Mouse (Mus musculus): ENCODE results near the gene Abat. TPM values are rescaled to one million over a fixed set of nuclear protein-coding genes. Genes with fewer than 3 reads are reported as not detected.
A peak's percentile ranks its signal among the peaks of the same experiment; 100 is the strongest.

Abat gene
- polyA plus RNA-seq, 1 experiment from 2014 or later, result 51.2 TPM

DNA sequence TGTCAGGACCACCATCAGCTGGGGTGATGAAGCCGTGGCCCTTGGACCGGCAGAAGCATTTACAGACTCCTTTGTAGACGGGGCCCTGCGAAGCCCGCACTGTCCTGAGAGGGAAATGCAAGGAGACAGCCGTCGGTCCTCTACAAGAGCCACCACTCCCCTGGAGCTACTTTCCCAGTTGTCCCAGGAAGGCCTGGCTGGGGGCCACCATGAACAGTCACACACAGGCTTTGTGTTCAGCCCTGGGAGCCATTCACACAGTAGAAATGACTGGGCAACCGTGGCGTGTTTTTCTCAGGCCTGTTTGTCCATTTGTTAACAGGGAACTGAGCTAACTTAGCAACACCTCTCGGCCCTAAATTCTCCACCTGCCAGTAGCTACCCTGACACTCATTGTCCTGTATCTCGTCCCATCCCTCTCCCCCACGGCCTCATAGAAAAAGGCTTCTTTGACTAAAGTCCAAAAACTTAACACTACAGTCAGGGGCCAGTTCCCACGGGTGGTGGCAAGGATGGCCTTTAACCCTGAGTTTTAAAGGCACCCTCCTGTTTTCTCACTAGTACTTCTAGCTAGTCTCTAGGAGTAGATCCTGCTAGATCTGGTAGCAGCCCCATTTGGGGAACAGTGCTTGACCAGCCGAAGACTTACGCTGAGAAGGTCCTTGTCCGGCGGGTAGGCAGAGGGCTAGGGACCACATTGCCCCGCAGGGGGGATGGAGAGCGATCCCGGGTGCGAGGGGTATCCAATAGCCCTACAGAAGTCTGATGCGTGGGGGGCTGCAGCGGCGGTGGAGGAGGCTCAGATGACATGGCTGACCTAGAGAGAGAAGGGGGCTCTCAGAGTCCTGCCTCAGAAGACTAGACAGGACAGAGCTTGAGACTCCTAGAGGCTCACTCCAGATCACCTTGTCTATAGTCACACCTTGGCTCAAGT, 150.6 kb downstream of the Abat start:
- no peak overlapping the region for H3K4me2 ChIP-seq (ENCODE audit: low read length)
- peaks cover 14% of the 10 kb centered on the region for H3K4me1 ChIP-seq (ENCODE audit: control insufficient read depth, insufficient read depth, low read length)
- peaks cover 54% of the 10 kb centered on the region for H3K36me3 ChIP-seq (ENCODE audit: control insufficient read depth, insufficient read depth, low read length)
- H3K4me3 ChIP-seq (replicated peaks; ENCODE audit: low read depth, low read length), result no peak overlapping the region
- 82% methylated on average over 24 of the region's 24 CpGs for WGBS
- DNase-seq (no peak), ATAC-seq (ENCODE audit: low FRiP score, low TSS enrichment) (no peak)
- no peak overlapping the region for H3K27ac ChIP-seq (replicated peaks; ENCODE audit: low read depth, low read length)
- H3K9ac ChIP-seq (replicated peaks; ENCODE audit: low read length), result 0 out of 2 replicates have a peak overlapping the region, but pooled peaks have one; percentile 20
- H3K9me3 ChIP-seq (ENCODE audit: control insufficient read depth, low read length), result no peaks in the 10 kb centered on the region
- no peaks in the 10 kb centered on the region for H3K27me3 ChIP-seq (ENCODE audit: control insufficient read depth, insufficient read depth, low read length)

DNA sequence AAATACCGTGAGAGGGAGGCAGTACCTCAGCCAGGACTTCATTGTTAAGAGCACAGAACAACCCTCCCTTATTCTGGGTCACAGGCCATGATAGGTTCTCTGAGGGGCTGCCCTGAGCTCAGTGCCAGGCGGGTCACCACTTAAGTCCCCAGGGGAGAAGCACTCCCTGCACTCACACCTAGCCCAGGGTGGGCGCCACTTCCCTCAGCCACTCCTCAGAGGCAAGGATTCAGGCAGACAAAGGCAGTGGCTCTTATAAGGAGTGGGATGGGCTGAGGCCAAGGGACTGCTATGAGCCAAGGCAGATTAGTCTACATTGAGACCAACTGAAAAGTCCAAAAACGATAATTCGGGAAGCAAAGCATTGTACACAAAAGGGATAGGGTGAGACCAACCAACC, 152.1 kb downstream of the Abat start:
- Histone ChIP-seq H3K4me3 (replicated peaks; ENCODE audit: low read depth, low read length) (no peak overlapping the region), H3K9ac (replicated peaks; ENCODE audit: low read length) (no peak overlapping the region), H3K27ac (replicated peaks; ENCODE audit: low read depth, low read length) (no peak overlapping the region), H3K36me3 (ENCODE audit: control insufficient read depth, insufficient read depth, low read length) (peaks cover 40% of the 10 kb centered on the region), H3K4me1 (ENCODE audit: control insufficient read depth, insufficient read depth, low read length) (peaks cover 23% of the 10 kb centered on the region), H3K9me3 (ENCODE audit: control insufficient read depth, low read length) (no peaks in the 10 kb centered on the region), H3K27me3 (ENCODE audit: control insufficient read depth, insufficient read depth, low read length) (no peaks in the 10 kb centered on the region), H3K4me2 (ENCODE audit: low read length) (no peak overlapping the region)
- 83% methylated on average over 5 of the region's 5 CpGs for WGBS
- no peak for ATAC-seq (ENCODE audit: low FRiP score, low TSS enrichment)
- DNase-seq, result no peak

DNA sequence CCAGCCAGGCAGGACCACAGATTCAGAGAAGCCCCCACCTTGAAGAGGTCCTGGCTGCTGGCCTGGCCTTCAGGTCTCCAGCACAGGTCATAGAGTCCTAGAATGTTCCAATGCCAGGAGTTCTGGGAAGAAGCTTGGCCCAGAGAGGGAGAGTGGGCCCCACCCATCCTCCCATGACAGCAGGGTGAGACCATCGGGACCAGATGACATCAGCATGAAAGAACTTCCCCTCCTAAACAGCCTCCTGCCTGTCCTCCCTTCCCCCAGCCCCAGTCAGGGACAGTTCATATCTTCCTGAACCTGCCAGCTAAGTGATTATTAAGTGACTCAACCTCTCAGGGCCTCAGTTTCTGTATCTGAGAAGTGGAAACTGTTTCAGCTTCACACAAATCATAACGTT, 153.2 kb downstream of the Abat start:
- Histone ChIP-seq H3K27ac (replicated peaks; ENCODE audit: low read depth, low read length) (no peak overlapping the region), H3K4me1 (ENCODE audit: control insufficient read depth, insufficient read depth, low read length) (peaks cover 29% of the 10 kb centered on the region), H3K4me3 (replicated peaks; ENCODE audit: low read depth, low read length) (no peak overlapping the region), H3K9me3 (ENCODE audit: control insufficient read depth, low read length) (no peaks in the 10 kb centered on the region), H3K36me3 (ENCODE audit: control insufficient read depth, insufficient read depth, low read length) (peaks cover 29% of the 10 kb centered on the region), H3K27me3 (ENCODE audit: control insufficient read depth, insufficient read depth, low read length) (no peaks in the 10 kb centered on the region), H3K9ac (replicated peaks; ENCODE audit: low read length) (no peak overlapping the region), H3K4me2 (ENCODE audit: low read length) (no peak overlapping the region)
- WGBS, result 72% methylated on average over 2 of the region's 2 CpGs
- DNase-seq (no peak), ATAC-seq (ENCODE audit: low FRiP score, low TSS enrichment) (no peak)

DNA sequence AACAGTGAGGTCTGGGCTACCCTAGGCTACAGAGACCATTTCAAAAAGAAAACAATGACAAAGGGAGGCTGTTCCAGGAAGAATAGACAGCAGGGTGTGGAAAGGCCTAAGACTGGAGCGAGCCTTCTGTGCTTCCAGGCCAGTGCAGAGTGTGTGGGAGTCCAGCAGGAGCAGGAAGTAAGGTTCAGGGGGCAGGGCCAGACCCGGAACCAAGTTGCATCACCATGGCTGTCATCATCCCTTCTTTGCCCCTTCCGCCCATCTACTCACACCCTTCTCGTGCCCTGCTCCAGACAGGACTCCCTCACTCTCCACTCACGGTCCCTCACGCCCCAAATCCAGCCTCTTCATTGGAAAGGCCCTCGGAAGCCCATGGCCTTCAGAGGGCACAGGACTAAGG, 154.0 kb downstream of the Abat start:
- no peak overlapping the region for H3K4me3 ChIP-seq (replicated peaks; ENCODE audit: low read depth, low read length)
- H3K4me2 ChIP-seq (ENCODE audit: low read length), result no peak overlapping the region; the same call in 1 of the 2 replicates
- H3K9me3 ChIP-seq (ENCODE audit: control insufficient read depth, low read length), result no peaks in the 10 kb centered on the region
- ATAC-seq (ENCODE audit: low FRiP score, low TSS enrichment) (no peak), DNase-seq (no peak)
- no peaks in the 10 kb centered on the region for H3K27me3 ChIP-seq (ENCODE audit: control insufficient read depth, insufficient read depth, low read length)
- no peak overlapping the region; the same call in 1 of the 2 replicates for H3K9ac ChIP-seq (replicated peaks; ENCODE audit: low read length)
- peaks cover 29% of the 10 kb centered on the region for H3K4me1 ChIP-seq (ENCODE audit: control insufficient read depth, insufficient read depth, low read length)
- no peak overlapping the region for H3K27ac ChIP-seq (replicated peaks; ENCODE audit: low read depth, low read length)
- 89% methylated on average over 7 of the region's 7 CpGs for WGBS
- peaks cover 21% of the 10 kb centered on the region for H3K36me3 ChIP-seq (ENCODE audit: control insufficient read depth, insufficient read depth, low read length)

DNA sequence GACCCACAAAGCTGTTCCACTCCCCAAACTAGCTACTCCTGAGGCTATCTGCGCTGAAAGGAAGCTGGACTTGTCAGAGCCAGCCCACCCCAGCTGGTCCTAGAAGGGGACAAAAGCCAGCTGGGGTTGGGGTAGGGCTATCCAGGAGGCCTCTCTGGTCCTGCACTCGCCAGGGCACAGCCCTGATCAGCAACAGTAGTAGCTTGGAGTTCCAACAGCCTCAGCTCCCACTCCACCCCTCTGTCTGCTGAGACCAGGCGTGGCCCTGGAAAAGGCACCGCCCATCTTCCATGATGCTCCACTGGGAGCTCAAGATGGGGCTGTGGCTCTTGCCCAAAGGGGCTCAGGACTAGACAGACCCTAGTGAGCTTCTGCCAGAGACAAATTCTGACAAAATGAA, 154.6 kb downstream of the Abat start:
- no peak for DNase-seq
- no peak for ATAC-seq (ENCODE audit: low FRiP score, low TSS enrichment)
- H3K9ac ChIP-seq (replicated peaks; ENCODE audit: low read length), result no peak overlapping the region; the same call in 1 of the 2 replicates
- H3K27me3 ChIP-seq (ENCODE audit: control insufficient read depth, insufficient read depth, low read length), result 0 out of 2 replicates have a peak, but pooled peaks cover under 1% of the 10 kb centered on the region
- no peak overlapping the region for H3K4me3 ChIP-seq (replicated peaks; ENCODE audit: low read depth, low read length)
- peaks cover 29% of the 10 kb centered on the region for H3K4me1 ChIP-seq (ENCODE audit: control insufficient read depth, insufficient read depth, low read length)
- peaks cover 16% of the 10 kb centered on the region for H3K36me3 ChIP-seq (ENCODE audit: control insufficient read depth, insufficient read depth, low read length)
- WGBS, result 69% methylated on average over 4 of the region's 4 CpGs
- no peaks in the 10 kb centered on the region for H3K9me3 ChIP-seq (ENCODE audit: control insufficient read depth, low read length)
- H3K4me2 ChIP-seq (ENCODE audit: low read length), result no peak overlapping the region; the same call in 1 of the 2 replicates
- H3K27ac ChIP-seq (replicated peaks; ENCODE audit: low read depth, low read length), result no peak overlapping the region

DNA sequence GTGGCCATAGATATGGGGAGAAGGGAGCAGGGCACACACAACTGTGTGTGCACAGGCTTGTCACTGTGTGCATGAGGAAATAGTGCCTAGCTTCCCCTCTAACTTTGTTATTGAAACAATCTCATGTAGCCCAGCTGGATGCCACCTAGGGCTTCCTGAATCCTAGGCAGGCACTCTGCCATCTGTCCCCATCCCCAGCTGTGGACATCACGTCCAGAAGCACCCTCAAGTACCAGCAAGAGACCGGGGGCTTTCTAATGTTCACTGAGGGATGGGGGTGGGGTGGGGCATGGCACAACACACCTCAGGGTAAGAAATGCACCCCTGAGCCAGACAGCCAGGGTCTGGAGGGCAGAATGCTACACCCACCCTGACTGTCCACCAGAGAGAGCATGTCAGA, 155.2 kb downstream of the Abat start:
- DNase-seq, result no peak
- Histone ChIP-seq H3K4me2 (ENCODE audit: low read length) (peak overlapping the region; percentile 95), H3K36me3 (ENCODE audit: control insufficient read depth, insufficient read depth, low read length) (peaks cover 10% of the 10 kb centered on the region), H3K27ac (replicated peaks; ENCODE audit: low read depth, low read length) (no peak overlapping the region), H3K4me3 (replicated peaks; ENCODE audit: low read depth, low read length) (no peak overlapping the region), H3K9ac (replicated peaks; ENCODE audit: low read length) (no peak overlapping the region), H3K4me1 (ENCODE audit: control insufficient read depth, insufficient read depth, low read length) (peaks cover 29% of the 10 kb centered on the region), H3K9me3 (ENCODE audit: control insufficient read depth, low read length) (no peaks in the 10 kb centered on the region), H3K27me3 (ENCODE audit: control insufficient read depth, insufficient read depth, low read length) (0 out of 2 replicates have a peak, but pooled peaks cover 5% of the 10 kb centered on the region)
- ATAC-seq (ENCODE audit: low FRiP score, low TSS enrichment), result no peak
- 60% methylated on average over 2 of the region's 2 CpGs for WGBS

DNA sequence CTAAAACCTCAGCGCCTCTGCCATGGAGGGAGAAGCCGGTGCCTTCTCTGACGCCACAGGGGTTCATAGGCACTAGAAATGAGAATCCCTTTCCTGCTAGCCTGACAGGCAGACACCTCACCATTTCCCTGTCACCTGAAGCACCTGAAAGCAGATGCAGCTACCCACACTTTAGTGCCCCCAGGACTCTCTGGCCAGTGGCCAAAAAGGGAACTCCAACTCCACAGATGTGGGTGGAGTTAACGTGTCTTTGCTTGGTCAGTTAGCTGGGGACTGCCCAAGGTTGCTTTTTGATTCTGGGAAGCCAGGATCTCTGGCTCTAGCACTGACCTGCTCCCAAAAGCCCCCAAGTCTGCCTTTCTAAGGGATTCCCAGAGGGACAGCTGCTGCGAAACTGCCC, 156.2 kb downstream of the Abat start:
- Histone ChIP-seq H3K4me2 (ENCODE audit: low read length) (peak overlapping the region; percentile 95), H3K27me3 (ENCODE audit: control insufficient read depth, insufficient read depth, low read length) (0 out of 2 replicates have a peak, but pooled peaks cover 5% of the 10 kb centered on the region), H3K4me1 (ENCODE audit: control insufficient read depth, insufficient read depth, low read length) (peaks cover 29% of the 10 kb centered on the region), H3K9ac (replicated peaks; ENCODE audit: low read length) (peak overlapping the region; percentile 74), H3K4me3 (replicated peaks; ENCODE audit: low read depth, low read length) (peak overlapping the region; percentile 66), H3K27ac (replicated peaks; ENCODE audit: low read depth, low read length) (peak overlapping the region; percentile 78), H3K36me3 (ENCODE audit: control insufficient read depth, insufficient read depth, low read length) (peaks cover 5% of the 10 kb centered on the region; the same call in 1 of the 2 replicates), H3K9me3 (ENCODE audit: control insufficient read depth, low read length) (no peaks in the 10 kb centered on the region)
- peak; percentile 43 for DNase-seq
- 46% methylated on average over 5 of the region's 5 CpGs for WGBS
- ATAC-seq (ENCODE audit: low FRiP score, low TSS enrichment), result no peak

DNA sequence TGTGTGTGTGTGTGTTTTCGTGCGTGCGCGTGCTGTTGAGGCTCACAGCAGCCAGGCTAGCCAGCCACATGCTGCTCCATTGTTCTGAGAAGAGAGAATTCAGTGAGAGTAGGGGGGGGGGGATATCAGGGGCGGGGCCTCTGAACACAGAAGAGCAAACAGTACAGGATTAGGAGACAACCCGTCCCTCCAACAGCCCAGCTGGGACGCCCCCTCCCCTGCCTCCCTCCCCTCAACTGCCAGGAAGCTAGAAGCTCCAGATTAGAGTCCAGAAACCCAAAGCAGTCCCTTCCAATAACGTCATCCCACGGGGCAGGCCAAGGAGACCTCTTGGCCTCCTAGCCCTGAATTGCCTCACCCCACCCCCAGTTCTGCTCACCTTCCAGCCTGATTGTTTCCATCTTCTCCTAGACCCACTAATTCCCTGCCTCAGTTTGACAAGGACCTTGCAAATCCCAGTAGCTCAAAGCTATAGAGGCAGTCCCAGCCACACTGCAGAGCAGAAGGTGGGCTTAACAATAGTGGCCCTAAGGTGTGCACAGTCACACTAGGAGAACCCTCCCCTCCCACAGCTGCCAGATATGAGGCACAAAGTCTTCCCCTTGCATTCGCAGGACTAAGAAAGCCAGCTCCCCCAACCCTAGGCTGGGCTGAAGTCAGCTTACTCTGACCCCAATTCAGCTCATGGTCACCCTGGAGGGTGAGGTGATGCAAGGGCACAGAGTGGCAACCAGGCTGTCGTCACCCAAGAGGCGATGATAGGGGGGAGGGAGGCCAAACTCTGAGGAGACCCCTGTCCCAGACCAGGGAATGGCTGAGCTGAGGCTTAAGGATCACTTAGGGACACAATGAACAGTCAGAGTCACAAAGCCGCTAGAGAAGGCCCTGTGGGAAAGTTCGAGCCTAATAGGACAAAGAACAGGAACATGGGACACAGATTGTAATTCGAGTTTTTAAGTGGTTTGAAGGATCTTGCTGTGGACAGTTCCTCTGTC, 157.1 kb downstream of the Abat start:
- Histone ChIP-seq H3K27ac (replicated peaks; ENCODE audit: low read depth, low read length) (peak overlapping the region; percentile 78), H3K36me3 (ENCODE audit: control insufficient read depth, insufficient read depth, low read length) (peaks cover 5% of the 10 kb centered on the region; the same call in 1 of the 2 replicates), H3K4me3 (replicated peaks; ENCODE audit: low read depth, low read length) (peak overlapping the region; percentile 66), H3K9ac (replicated peaks; ENCODE audit: low read length) (peak overlapping the region; percentile 74), H3K9me3 (ENCODE audit: control insufficient read depth, low read length) (no peaks in the 10 kb centered on the region), H3K4me1 (ENCODE audit: control insufficient read depth, insufficient read depth, low read length) (peaks cover 29% of the 10 kb centered on the region), H3K27me3 (ENCODE audit: control insufficient read depth, insufficient read depth, low read length) (0 out of 2 replicates have a peak, but pooled peaks cover 5% of the 10 kb centered on the region), H3K4me2 (ENCODE audit: low read length) (peak overlapping the region; percentile 95)
- DNase-seq (peak; percentile 78), ATAC-seq (ENCODE audit: low FRiP score, low TSS enrichment) (peak; percentile 72)
- 2% methylated on average over 15 of the region's 15 CpGs for WGBS

Measured in midbrain, embryonic 14.5 days (tissue).